Mouse (Mus musculus) bone marrow, adult 2 months (tissue): ENCODE data around the gene Fjx1. TPM values are rescaled to one million over a fixed set of nuclear protein-coding genes. Genes with fewer than 3 reads are reported as not detected.

Experiments
- H3K27ac ChIP-seq: fragments of 200-500 bp; 2 replicates; pipeline ENCODE4 v1.5.1; 2012; ENCODE audit warnings: low read depth, mild to moderate bottlenecking, control low read depth, inconsistent platforms, low read length; ENCODE audit not compliant: control insufficient read depth, poor library complexity, insufficient read depth
- H3K4me1 ChIP-seq: fragments of 200-500 bp; 2 replicates; pipeline ENCODE4 v1.6.1; 2011; ENCODE audit warnings: low read length; ENCODE audit not compliant: control insufficient read depth, insufficient read depth
- H3K4me3 ChIP-seq: fragments of 200-500 bp; replicated peaks from 2 replicates; pipeline ENCODE3; 2011; ENCODE audit warnings: mild to moderate bottlenecking, low read depth, low read length, control low read depth; ENCODE audit not compliant: control insufficient read depth
- CTCF ChIP-seq: fragments of 200-500 bp; IDR thresholded peaks from 2 replicates; pipeline ENCODE4 v1.5.1; 2011; ENCODE audit warnings: low read length, control low read depth; ENCODE audit not compliant: control insufficient read depth, insufficient read depth
- POLR2A ChIP-seq: fragments of 200-500 bp; IDR thresholded peaks from 2 replicates; pipeline ENCODE4 v1.6.1; 2011; ENCODE audit warnings: low read depth, mild to moderate bottlenecking, control low read depth, low read length, borderline replicate concordance; ENCODE audit not compliant: control insufficient read depth
- WGBS: fragments of 180-500 bp; shearing (Covaris S2); methylation state at CpG from one replicate; pipeline ENCODE4 v1.1.7; 2018; 5-methylcytosine and 5-hydroxymethylcytosine counted together
- polyA plus RNA-seq: library from polyadenylated mRNA; stranded (reverse); fragments of >200 nt; gene quantifications from 2 replicates; pipeline ENCODE4 v1.2.4, GENCODE M21; 2011; ENCODE audit warnings: low replicate concordance; ENCODE audit not compliant: missing spikeins, insufficient read depth, insufficient read length

The Fjx1 gene
- polyA plus RNA-seq, 1 experiment, result 1.1 TPM

DNA sequence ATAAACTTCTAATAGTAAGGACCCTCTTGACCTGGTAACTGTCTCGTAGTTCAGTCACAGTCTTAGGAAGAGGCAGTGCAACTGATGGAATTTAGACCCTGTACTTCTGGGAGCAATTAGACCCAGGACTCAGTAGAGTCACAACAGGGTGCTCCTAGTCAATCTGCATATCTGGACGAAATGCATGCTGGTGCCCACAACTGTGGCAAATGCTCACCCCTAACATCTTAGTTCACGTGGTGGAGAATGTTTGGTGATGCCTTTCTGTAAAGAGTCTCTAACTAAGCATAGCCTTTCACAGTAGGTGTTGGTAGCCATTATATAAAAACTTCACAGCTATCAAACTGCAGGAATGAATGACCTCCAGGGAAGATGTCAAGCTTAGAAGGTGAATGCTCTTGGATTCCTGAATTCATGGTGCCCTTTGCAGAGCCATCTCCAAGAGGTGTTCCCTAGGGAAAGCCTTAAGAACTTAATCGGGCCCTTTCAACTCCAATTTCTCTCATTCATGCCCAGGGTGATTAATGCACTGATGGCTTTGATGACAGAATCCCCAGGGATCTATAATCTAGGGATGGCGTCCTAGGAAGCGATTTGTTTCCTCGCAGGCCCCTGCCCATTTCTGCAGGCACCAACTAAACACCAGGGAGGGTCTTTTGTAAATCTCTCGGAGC, 14.8 kb downstream of the Fjx1 start:
- TF ChIP-seq CTCF (no peak), POLR2A (no peak)

GRCm38 (mm10) chr2:102433879-102434278, 18.4 kb downstream of the Fjx1 start:
- TF ChIP-seq CTCF, result no peak
- no peak for TF ChIP-seq POLR2A
- no peaks in the 10 kb centered on the region for H3K4me1 ChIP-seq
- H3K27ac ChIP-seq, result no peak overlapping the region
- H3K4me3 ChIP-seq, result no peak overlapping the region
- WGBS, result 81% methylated on average over 1 of the region's 1 CpGs

More for the DNA sequence above, 14.8 kb downstream of the Fjx1 start:
- H3K4me1 ChIP-seq, result no peaks in the 10 kb centered on the region
- 75% methylated on average over 8 of the region's 8 CpGs for WGBS
- no peak overlapping the region for H3K4me3 ChIP-seq
- no peak overlapping the region for H3K27ac ChIP-seq

DNA sequence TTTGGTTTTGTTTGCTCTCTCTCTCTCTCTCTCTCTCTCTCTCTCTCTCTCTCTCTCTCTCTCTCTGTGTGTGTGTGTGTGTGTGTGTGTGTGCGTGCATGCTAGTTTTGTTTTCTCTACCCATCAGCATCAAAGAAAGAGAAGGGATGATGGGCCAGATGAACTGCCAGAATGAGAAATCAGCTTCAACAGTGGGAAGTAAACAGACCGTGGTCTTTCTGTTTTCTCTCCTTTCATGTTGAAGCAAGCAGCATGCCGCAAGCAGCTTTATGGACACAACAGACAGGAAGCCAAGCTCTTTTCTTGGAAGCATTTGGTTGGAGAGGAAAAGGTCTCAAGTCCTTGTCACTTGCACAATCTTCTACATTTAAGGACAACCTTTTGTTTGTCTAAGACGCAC, 21.2 kb downstream of the Fjx1 start:
- no peak overlapping the region for H3K27ac ChIP-seq
- TF ChIP-seq POLR2A, result no peak
- no peak for TF ChIP-seq CTCF
- 58% methylated on average over 4 of the region's 4 CpGs for WGBS
- no peak overlapping the region for H3K4me3 ChIP-seq
- H3K4me1 ChIP-seq, result no peaks in the 10 kb centered on the region

- no peak for TF ChIP-seq POLR2A
- TF ChIP-seq CTCF, result no peak
- no peak overlapping the region for H3K27ac ChIP-seq
- H3K4me1 ChIP-seq, result no peaks in the 10 kb centered on the region
- H3K4me3 ChIP-seq, result no peak overlapping the region
Measured at GRCm38 (mm10) chr2:102427974-102428373, 24.3 kb downstream of the Fjx1 start.

- no peak overlapping the region for H3K27ac ChIP-seq
- no peak for TF ChIP-seq CTCF
- no peak for TF ChIP-seq POLR2A
- no peak overlapping the region for H3K4me3 ChIP-seq
- no peaks in the 10 kb centered on the region for H3K4me1 ChIP-seq
- 83% methylated on average over 3 of the region's 3 CpGs for WGBS
Measured at GRCm38 (mm10) chr2:102426434-102426833, 25.9 kb downstream of the Fjx1 start.

DNA sequence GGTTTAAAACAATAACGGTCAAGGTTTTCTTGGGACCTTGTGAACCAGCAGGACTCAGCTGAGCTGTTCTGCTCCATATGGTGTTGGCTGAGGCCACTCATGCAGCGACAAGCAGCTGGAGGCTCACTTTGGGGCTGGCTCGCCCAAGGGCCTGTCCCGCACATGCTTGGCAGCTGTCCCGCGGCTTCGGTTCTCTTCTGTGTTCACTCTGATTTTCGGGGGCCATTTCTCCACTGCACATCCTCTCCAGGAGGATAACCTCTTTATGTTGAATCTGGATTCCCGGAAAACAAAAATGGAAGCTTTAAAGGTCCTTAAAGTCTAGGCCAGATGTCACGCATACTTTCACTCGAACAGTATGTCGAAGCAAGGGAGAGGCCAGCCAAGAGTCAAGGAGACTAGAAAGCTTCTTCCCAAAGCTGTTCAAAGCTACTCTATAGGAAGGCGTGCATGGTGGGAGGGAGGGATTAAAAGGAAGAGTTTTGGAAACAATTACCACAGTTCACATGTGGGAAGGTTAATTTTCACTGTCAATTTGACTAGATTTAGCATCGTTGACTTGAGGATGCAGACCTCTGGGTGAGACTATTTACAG, 36.1 kb downstream of the Fjx1 start:
- 88% methylated on average over 14 of the region's 14 CpGs for whole genome bisulfite sequencing
- Histone ChIP-seq H3K27ac (no peak overlapping the region), H3K4me3 (no peak overlapping the region), H3K4me1 (no peaks in the 10 kb centered on the region)
- TF ChIP-seq CTCF (no peak), POLR2A (no peak)

- TF ChIP-seq CTCF, result no peak
- TF ChIP-seq POLR2A, result no peak
- Histone ChIP-seq H3K4me3 (no peak overlapping the region), H3K4me1 (no peaks in the 10 kb centered on the region), H3K27ac (no peak overlapping the region)
- WGBS, result 34% methylated on average over 2 of the region's 2 CpGs
Measured at GRCm38 (mm10) chr2:102412738-102413137, 39.6 kb downstream of the Fjx1 start.

DNA sequence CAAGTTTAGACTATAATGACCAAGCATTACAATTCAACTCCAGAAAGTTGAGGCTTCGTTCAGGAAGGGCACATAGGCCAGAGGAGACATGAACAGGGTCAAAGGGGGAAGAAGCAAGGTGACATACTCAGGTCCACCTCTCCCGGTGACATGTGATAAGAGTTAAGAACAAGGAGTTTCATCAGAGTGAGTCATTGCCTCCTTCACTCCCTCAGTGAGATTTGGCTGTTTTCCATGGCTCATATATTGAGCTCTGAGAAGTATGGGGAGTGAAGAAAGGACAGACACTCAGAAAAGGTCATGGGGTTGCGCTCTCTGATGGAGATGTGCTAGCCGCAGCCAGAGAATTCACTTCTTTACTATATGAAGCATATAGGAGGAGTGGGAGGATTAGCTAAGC, 41.7 kb downstream of the Fjx1 start:
- 74% methylated on average over 4 of the region's 4 CpGs for WGBS
- Histone ChIP-seq H3K4me1 (no peaks in the 10 kb centered on the region), H3K4me3 (no peak overlapping the region), H3K27ac (no peak overlapping the region)
- no peak for TF ChIP-seq POLR2A
- no peak for TF ChIP-seq CTCF
